Mouse (Mus musculus) intestine, embryonic 16.5 days (tissue): ENCODE measurements at regions not wholly inside any gene's neighbourhood (a gene's known extent, or its start where the extent isn't known, plus 50 kb on each side); places are given as distances from the start of the nearest gene placed in this dataset.

Experiments used
- ATAC-seq: fragments of 200-750 bp; cut with Nextera tagmentation; 2 replicates; pipeline ENCODE4 v1.8.0; 2017; ENCODE audit warnings: moderate TSS enrichment, moderate library complexity
- H3K27ac ChIP-seq: fragments of 300-500 bp; sonication (generic); 2 replicates; pipeline ENCODE4 v1.5.1; 2014; ENCODE audit warnings: mild to moderate bottlenecking, low read length
- H3K27me3 ChIP-seq: fragments of 300-500 bp; sonication (generic); replicated peaks from 2 replicates; pipeline ENCODE4 v1.6.1; 2014; ENCODE audit warnings: low read length, control low read depth, mixed read lengths; ENCODE audit not compliant: control insufficient read depth, insufficient read depth
- H3K36me3 ChIP-seq: fragments of 300-500 bp; sonication (generic); 2 replicates; pipeline ENCODE4 v1.6.1; 2014; ENCODE audit warnings: low read length, control low read depth; ENCODE audit not compliant: control insufficient read depth, insufficient read depth
- H3K4me1 ChIP-seq: fragments of 300-500 bp; sonication (generic); 2 replicates; pipeline ENCODE4 v1.6.1; 2014; ENCODE audit warnings: low read length, control low read depth, mixed read lengths; ENCODE audit not compliant: control insufficient read depth, insufficient read depth
- H3K4me2 ChIP-seq: fragments of 300-500 bp; sonication (generic); 2 replicates; pipeline ENCODE4 v1.6.1; 2014; ENCODE audit warnings: low read depth, low read length, control low read depth
- H3K4me3 ChIP-seq: fragments of 300-500 bp; sonication (generic); 2 replicates; pipeline ENCODE4 v1.5.1; 2014; ENCODE audit warnings: mild to moderate bottlenecking, low read length
- H3K9ac ChIP-seq: fragments of 300-500 bp; sonication (generic); 2 replicates; pipeline ENCODE4 v1.6.1; 2014; ENCODE audit warnings: low read depth, low read length
- H3K9me3 ChIP-seq: fragments of 300-500 bp; sonication (generic); 2 replicates; pipeline ENCODE4 v1.6.1; 2016; ENCODE audit warnings: low read length, control low read depth; ENCODE audit not compliant: control insufficient read depth
- WGBS: fragments of 180-500 bp; shearing (Covaris S2); extraction: QIAGEN DNeasy Blood & Tissue Kit; methylation state at CpG from one replicate; pipeline ENCODE4 v1.1.7; 2014; 5-methylcytosine and 5-hydroxymethylcytosine counted together

DNA sequence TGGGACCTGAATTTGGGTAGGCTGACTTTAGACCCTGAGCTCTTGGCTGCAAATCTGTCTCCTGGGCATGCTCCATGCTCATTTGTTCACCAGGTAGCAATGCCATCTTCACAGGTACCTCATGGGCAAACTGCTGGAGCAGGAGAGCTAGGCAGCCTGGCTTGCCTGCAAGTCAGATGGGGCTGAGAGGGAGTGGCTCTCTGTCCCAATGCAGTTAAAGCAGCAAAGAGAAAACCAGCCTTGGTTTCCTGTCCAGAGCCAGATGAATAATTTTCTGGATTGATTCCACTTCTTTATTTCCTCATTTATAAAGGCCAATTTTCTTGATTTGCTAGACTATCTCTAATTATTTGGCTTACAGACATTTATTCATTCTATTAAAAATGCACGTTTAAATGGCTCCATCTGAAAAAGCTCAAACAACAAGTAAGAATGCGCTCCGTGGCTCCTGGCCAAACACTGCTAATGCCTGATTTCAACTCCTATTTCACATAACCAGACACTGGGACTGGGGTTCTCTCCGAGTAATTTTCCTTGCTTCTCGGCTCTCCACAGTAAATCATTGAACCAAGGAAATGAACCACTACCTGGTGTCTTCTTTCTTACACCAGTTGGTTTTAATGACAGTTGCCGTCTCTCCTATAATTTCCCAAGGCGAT, 60.5 kb downstream of the Rsl24d1 start:
- Histone ChIP-seq H3K27ac (no peak overlapping the region), H3K36me3 (no peaks in the 10 kb centered on the region), H3K4me1 (no peaks in the 10 kb centered on the region), H3K9me3 (no peaks in the 10 kb centered on the region), H3K27me3 (no peaks in the 10 kb centered on the region), H3K9ac (no peak overlapping the region), H3K4me3 (no peak overlapping the region), H3K4me2 (no peak overlapping the region)
- ATAC-seq, result no peak
- 61% methylated on average over 7 of the region's 7 CpGs for WGBS

DNA sequence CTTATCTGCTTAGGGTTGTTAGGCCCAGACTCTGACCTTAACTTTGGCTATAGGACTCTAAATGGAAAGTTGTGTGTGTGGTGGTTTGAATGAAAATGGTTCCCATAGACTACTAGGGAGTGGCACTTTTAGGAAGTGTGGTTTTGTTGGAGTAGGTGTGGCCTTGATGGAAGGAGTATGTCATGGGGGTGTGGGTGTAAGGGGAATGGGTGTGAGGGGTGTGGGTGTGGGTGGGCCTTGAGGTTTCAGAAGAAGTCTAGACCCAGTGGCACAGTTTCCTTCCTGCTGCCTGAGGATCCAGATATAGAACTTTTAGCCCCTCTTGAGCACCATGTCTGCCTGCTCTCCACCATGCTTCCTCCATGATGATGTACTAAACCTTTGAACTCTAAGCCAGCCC, 63.4 kb downstream of the Rsl24d1 start:
- H3K4me1 ChIP-seq, result no peaks in the 10 kb centered on the region
- no peak overlapping the region for H3K4me2 ChIP-seq
- no peak overlapping the region for H3K4me3 ChIP-seq
- H3K9me3 ChIP-seq, result no peaks in the 10 kb centered on the region
- no peak overlapping the region for H3K9ac ChIP-seq
- H3K27ac ChIP-seq, result no peak overlapping the region
- no peaks in the 10 kb centered on the region for H3K27me3 ChIP-seq
- ATAC-seq, result no peak
- no peaks in the 10 kb centered on the region for H3K36me3 ChIP-seq

DNA sequence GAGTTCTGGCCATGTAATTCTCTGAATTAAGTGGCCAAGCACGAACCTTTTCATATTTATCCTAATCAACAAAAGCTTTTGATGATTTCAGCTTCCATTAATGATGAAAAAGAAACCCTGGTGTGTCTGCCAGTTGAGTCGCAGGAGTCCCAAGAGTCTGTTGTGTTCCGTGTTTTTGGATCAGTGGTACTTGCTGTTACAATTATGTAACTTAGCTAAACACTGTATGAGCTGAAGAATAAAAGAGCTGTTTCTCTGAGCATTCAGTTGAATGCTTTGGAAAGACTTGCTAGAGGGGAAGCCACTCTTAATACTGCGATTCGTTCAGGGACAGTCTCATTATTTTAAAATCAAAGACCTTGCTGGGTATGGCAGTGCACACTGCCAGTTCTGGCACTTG, 70.1 kb downstream of the Rsl24d1 start:
- no peak overlapping the region for H3K9ac ChIP-seq
- no peak for ATAC-seq
- no peak overlapping the region for H3K27ac ChIP-seq
- no peak overlapping the region for H3K4me3 ChIP-seq
- no peaks in the 10 kb centered on the region for H3K27me3 ChIP-seq
- no peaks in the 10 kb centered on the region for H3K4me1 ChIP-seq
- H3K4me2 ChIP-seq, result no peak overlapping the region
- no peaks in the 10 kb centered on the region for H3K36me3 ChIP-seq
- 83% methylated on average over 5 of the region's 5 CpGs for WGBS
- no peaks in the 10 kb centered on the region for H3K9me3 ChIP-seq

DNA sequence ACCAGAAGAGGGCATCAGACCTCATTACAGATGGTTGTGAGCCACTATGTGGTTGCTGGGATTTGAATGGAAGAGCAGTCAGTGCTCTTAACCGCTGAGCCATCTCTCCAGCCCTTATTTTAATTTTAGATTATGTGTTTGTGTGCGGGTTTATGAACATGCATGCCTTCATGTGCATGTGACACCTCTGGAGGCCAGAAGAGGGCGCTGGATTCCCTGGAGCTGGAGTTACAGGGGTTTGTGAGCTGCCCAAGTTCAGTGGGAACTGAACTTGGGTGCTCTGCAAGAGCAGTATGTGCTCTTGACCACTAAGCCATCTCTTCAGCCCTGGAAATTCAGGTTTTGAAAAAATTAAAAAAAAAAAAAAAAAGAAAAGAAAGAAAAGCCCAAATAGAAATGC, 71.7 kb downstream of the Rsl24d1 start:
- no peak overlapping the region for H3K27ac ChIP-seq
- no peak for ATAC-seq
- H3K4me1 ChIP-seq, result no peaks in the 10 kb centered on the region
- WGBS, result 35% methylated on average over 3 of the region's 3 CpGs
- H3K9me3 ChIP-seq, result no peaks in the 10 kb centered on the region
- H3K9ac ChIP-seq, result no peak overlapping the region
- H3K4me3 ChIP-seq, result no peak overlapping the region
- no peak overlapping the region for H3K4me2 ChIP-seq
- H3K36me3 ChIP-seq, result no peaks in the 10 kb centered on the region
- H3K27me3 ChIP-seq, result no peaks in the 10 kb centered on the region

DNA sequence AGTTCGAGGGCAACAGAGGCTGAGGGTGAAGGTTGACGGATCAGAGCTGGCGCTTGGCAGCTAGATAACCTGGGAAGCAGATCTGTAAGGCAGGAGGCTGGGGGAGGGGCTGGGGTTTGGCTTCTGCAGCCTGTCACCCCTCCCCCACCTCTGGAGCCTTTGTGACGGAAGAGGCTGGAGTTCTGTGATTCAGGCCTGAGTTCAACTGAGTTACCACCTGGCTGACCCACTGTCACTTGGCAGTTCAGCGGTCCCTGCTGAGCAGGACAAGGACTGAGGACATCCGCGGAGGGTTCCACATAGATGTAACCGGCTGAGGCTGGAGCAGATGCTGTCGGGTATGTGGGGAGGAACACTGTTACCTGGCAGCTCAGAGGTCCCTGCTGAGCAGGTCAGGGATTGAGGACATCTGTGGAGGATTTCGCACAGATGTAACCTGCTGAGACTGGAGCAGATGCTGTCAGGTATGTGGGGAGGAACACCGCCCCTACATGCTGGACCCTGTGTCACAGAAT, 79.1 kb downstream of the Rsl24d1 start:
- no peaks in the 10 kb centered on the region for H3K9me3 ChIP-seq
- no peaks in the 10 kb centered on the region for H3K27me3 ChIP-seq
- no peaks in the 10 kb centered on the region for H3K4me1 ChIP-seq
- WGBS, result 30% methylated on average over 11 of the region's 11 CpGs
- no peak overlapping the region for H3K4me3 ChIP-seq
- H3K27ac ChIP-seq, result no peak overlapping the region
- ATAC-seq, result no peak
- no peaks in the 10 kb centered on the region for H3K36me3 ChIP-seq
- H3K9ac ChIP-seq, result no peak overlapping the region
- no peak overlapping the region for H3K4me2 ChIP-seq

DNA sequence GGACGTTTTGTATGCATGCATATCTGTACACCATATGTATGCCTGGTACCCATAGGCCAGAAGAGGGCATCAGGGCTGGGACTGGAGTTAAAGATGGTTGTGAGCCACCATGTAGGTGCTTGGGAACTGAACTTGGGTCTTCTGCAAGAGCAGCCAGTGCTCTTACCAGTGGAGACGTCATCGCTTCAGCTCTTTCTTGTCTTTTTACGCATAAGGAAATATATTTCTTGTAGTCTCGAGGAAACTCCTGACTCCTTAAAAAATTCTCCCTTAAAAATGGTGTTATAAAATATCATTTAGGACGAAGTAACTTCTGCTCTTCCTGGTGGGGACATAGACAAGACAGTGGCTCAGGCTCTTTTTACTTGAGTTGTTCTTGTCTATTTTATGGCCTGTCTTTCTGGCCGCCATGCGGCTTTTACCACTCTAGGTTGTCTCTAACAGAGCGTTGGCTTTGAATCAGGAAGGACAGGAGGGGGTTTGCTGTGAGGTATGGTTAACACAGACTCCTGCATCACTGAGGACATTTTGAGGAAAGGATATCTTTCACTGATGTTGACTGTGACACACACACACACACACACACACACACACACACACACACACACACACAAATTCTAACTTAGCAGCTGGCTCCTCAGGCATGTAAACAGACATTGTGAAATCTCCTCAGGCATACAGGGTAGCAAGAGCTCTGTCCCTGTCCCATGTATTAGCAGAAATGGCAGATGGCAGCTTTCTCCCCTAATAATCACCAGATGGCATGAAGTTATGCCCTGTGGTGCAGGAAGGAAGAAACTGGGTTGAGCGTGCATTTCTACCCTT, 85.2 kb downstream of the Rsl24d1 start:
- H3K9me3 ChIP-seq, result no peaks in the 10 kb centered on the region
- WGBS, result 87% methylated on average over 10 of the region's 10 CpGs
- no peak overlapping the region for H3K4me3 ChIP-seq
- H3K4me2 ChIP-seq, result no peak overlapping the region
- no peaks in the 10 kb centered on the region for H3K4me1 ChIP-seq
- no peak overlapping the region for H3K27ac ChIP-seq
- ATAC-seq, result no peak
- no peaks in the 10 kb centered on the region for H3K36me3 ChIP-seq
- H3K27me3 ChIP-seq, result no peaks in the 10 kb centered on the region
- H3K9ac ChIP-seq, result no peak overlapping the region

DNA sequence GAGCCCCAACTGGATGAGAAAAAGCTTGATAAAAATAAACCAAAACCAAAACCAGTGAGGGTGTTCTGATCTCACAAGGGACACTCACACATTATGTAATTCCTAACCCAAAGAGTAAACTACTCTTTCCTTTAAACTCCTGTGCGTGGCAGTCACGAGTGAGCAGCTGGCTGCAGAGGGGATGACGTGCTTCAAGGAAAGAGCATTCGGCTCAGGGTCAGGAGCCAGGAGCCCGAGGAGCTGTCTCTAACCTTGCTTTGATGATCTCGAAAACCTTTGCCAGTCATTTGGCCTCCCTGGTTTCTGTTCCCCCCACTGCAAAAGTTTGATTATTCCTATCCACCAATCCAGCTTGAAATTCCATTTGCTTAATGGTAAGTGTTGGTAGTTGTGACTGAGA, 109.9 kb downstream of the Rsl24d1 start:
- 67% methylated on average over 6 of the region's 6 CpGs for WGBS
- Histone ChIP-seq H3K4me3 (no peak overlapping the region), H3K27ac (no peak overlapping the region), H3K4me1 (no peaks in the 10 kb centered on the region), H3K9me3 (no peaks in the 10 kb centered on the region), H3K27me3 (no peaks in the 10 kb centered on the region), H3K4me2 (no peak overlapping the region), H3K9ac (no peak overlapping the region), H3K36me3 (no peaks in the 10 kb centered on the region)
- ATAC-seq, result no peak

DNA sequence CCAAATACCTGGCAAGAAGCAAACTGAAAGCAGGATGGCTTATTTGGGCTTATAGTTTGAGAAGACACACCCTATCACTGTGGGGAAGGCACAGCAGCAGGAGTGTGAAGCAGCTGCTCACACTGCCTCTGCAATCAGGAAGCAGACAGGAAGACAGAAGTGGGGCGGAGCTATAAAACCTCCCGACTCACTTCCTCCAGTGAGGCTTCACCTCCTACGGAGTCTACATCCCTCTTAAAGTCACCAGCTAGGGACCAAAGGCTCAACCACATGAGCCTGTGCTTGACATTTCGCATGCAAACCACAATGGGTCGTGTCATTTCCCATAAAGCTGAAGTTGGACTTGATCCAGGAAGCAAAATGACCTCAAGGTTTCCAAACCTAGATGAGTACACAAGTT, 127.0 kb downstream of the Rsl24d1 start:
- no peak overlapping the region for H3K9ac ChIP-seq
- no peaks in the 10 kb centered on the region for H3K4me1 ChIP-seq
- no peaks in the 10 kb centered on the region for H3K27me3 ChIP-seq
- no peak for ATAC-seq
- H3K36me3 ChIP-seq, result no peaks in the 10 kb centered on the region
- H3K9me3 ChIP-seq, result no peaks in the 10 kb centered on the region
- no peak overlapping the region for H3K4me2 ChIP-seq
- no peak overlapping the region for H3K4me3 ChIP-seq
- 63% methylated on average over 5 of the region's 5 CpGs for WGBS
- no peak overlapping the region for H3K27ac ChIP-seq

DNA sequence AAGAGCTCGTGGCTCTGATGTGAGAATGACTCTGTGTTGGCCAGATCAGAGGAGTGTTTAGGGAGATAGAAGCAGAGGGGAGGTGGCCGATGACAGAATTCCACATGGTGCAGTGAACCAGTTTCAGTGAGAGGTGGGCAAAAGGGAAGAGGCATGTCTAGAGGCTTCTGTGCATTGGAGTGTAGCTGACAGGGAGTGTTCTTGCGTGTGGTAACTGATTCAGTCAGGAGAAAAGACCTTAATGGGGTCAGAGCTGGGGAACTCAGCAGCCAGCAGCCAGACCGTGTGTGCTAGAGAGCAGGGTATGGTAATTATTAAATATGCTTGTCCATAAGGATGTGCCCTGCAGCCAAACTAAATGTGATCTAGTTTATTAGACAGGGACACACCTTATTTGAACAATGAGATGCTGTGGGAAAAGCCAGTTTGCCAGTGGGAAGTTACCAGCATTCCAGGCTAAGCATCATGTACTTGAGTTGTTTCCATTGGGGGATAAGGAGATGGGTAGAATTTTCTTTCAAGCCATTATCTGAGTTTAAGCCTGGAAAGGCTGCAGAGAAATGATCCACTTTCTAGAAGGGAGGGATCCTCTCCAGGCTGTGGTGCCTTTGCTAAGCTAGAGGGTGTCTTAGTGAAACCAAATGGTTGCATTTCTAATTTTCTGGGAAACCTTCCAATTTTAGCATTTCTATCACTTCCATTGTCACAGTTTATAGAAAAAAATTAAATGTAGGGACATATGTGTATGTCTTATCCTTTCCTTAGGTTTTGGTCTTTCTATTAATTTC, 129.5 kb downstream of the Rsl24d1 start:
- Histone ChIP-seq H3K4me1 (no peaks in the 10 kb centered on the region), H3K4me3 (no peak overlapping the region), H3K4me2 (no peak overlapping the region), H3K27me3 (no peaks in the 10 kb centered on the region), H3K27ac (no peak overlapping the region), H3K36me3 (no peaks in the 10 kb centered on the region), H3K9ac (no peak overlapping the region), H3K9me3 (no peaks in the 10 kb centered on the region)
- no peak for ATAC-seq
- WGBS, result 61% methylated on average over 4 of the region's 4 CpGs
